Mouse (Mus musculus): ENCODE measurements around the gene Mreg. TPM values are rescaled to one million over a fixed set of nuclear protein-coding genes. Genes with fewer than 3 reads are reported as not detected.
"Not testable (repeated sequence)": the region's sequence is repeated elsewhere in the genome, so short reads cannot be mapped to it uniquely, and the experiment has no call there.

The Mreg gene
- polyA plus RNA-seq, 1 experiment from 2014 or later: 38.8 TPM

DNA sequence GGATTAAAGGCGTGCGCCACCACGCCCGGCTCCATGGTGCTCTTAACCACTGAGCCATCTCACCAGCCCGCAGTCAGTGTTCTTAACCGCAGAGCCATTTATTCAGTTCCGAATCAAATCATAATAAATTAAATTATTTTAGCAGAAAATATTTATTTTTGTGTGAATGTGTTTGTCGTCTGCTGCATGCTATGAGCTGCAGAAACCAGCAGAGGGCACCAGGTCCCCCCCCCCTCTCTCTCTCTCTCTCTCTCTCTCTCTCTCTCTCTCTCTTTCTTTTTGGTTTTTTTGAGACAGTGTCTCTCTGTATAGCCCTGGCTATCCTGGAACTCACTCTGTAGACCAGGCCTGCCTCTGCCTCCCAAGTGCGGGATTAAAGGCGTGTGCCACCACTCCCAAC, 20.5 kb upstream of the Mreg start:
- not testable (repeated sequence) for H3K36me3 ChIP-seq (ENCODE audit: control insufficient read depth, insufficient read depth, low read length); H3K4me1 ChIP-seq (ENCODE audit: control insufficient read depth, insufficient read depth, low read length); H3K9ac ChIP-seq (ENCODE audit: low read length); ATAC-seq (ENCODE audit: insufficient read depth, low FRiP score, low TSS enrichment); H3K4me2 ChIP-seq (ENCODE audit: low read depth); H3K27ac ChIP-seq (ENCODE audit: low read depth, low read length); DNase-seq (ENCODE audit: low spot score); H3K4me3 ChIP-seq (ENCODE audit: low read depth, low read length); H3K27me3 ChIP-seq (ENCODE audit: control insufficient read depth, insufficient read depth, low read length); H3K9me3 ChIP-seq (ENCODE audit: control insufficient read depth, low read length)
- 79% methylated on average over 10 of the region's 10 CpGs for whole genome bisulfite sequencing

DNA sequence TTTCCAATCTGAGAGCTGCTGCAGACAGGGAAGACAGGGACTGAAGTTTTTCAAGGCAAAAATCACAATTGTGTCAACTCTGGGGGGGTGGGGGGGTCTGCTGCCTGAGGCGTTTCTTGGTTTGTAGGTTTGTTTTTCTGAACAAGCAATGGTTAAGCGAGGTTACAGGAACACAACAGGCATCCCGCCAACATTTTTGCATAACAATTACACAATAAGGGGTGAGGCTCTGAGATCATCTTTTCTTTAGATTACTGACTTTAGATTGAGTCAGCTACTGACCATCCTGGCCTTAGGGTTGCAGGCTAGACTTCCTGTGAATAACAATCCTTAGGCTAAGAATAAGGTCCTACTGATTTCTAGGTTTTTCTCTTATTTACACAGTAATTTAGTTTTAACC, 16.9 kb upstream of the Mreg start:
- Histone ChIP-seq H3K4me2 (ENCODE audit: low read depth) (no peak overlapping the region), H3K4me3 (ENCODE audit: low read depth, low read length) (no peak overlapping the region), H3K4me1 (ENCODE audit: control insufficient read depth, insufficient read depth, low read length) (no peaks in the 10 kb centered on the region), H3K36me3 (ENCODE audit: control insufficient read depth, insufficient read depth, low read length) (no peaks in the 10 kb centered on the region), H3K9ac (ENCODE audit: low read length) (no peak overlapping the region), H3K9me3 (ENCODE audit: control insufficient read depth, low read length) (no peaks in the 10 kb centered on the region), H3K27ac (ENCODE audit: low read depth, low read length) (no peak overlapping the region), H3K27me3 (ENCODE audit: control insufficient read depth, insufficient read depth, low read length) (no peaks in the 10 kb centered on the region)
- ATAC-seq (ENCODE audit: insufficient read depth, low FRiP score, low TSS enrichment) (no peak), DNase-seq (ENCODE audit: low spot score) (no peak)
- 21% methylated on average over 3 of the region's 3 CpGs for WGBS

DNA sequence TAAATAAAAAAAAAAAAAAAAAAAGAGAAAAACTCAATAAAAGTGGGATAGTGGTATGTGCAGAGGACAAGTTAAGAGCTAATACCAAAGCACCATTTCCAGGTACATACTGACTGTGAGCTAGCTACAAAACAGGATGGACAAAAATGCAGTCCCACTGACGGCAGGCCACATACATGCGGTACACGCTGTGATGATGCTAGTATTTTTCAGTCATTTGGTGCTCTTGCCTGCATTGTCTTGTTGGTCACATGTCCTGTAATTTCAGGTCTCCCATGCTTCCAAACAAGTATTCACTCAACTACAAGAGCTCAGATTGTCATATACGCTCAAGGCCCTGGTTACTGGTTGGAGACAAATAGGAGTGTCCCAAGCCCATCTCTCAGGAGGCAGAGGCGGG, 15.4 kb upstream of the Mreg start:
- DNase-seq (ENCODE audit: low spot score) (no peak), ATAC-seq (ENCODE audit: insufficient read depth, low FRiP score, low TSS enrichment) (no peak)
- no peaks in the 10 kb centered on the region for H3K27me3 ChIP-seq (ENCODE audit: control insufficient read depth, insufficient read depth, low read length)
- WGBS: 85% methylated on average over 5 of the region's 5 CpGs
- H3K9ac ChIP-seq (ENCODE audit: low read length): no peak overlapping the region
- H3K4me2 ChIP-seq (ENCODE audit: low read depth): no peak overlapping the region
- no peak overlapping the region for H3K27ac ChIP-seq (ENCODE audit: low read depth, low read length)
- H3K4me3 ChIP-seq (ENCODE audit: low read depth, low read length): no peak overlapping the region
- H3K4me1 ChIP-seq (ENCODE audit: control insufficient read depth, insufficient read depth, low read length): no peaks in the 10 kb centered on the region
- no peaks in the 10 kb centered on the region for H3K9me3 ChIP-seq (ENCODE audit: control insufficient read depth, low read length)
- no peaks in the 10 kb centered on the region for H3K36me3 ChIP-seq (ENCODE audit: control insufficient read depth, insufficient read depth, low read length)

DNA sequence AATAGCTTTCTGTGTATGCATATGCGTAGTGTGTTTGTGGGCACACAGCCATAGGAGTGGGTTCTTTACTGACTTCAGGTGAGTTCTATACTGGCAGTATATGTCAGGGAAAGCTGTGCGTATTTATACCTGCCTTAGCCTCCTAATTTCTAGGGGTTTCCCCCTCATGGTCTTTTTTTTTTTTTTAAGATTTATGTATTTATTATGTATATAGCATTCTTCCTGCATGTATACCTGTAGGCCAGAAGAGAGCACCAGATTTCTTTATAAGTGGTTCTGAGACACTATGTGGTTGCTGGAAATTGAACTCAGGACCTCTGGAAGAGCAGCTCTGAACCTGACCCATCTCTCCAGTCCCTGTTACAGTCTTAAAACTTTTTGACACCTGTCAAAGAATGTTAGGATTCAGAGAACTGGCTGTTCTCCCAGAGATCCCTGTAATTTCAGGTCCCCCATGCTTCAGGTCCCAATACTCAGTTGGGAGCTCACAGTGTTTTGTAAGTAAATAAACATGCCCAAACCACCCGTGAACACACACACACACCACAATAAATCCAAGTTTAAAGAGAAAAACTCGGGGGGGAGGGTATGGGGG, 14.9 kb upstream of the Mreg start:
- Histone ChIP-seq H3K27ac (ENCODE audit: low read depth, low read length) (no peak overlapping the region), H3K9ac (ENCODE audit: low read length) (no peak overlapping the region), H3K9me3 (ENCODE audit: control insufficient read depth, low read length) (no peaks in the 10 kb centered on the region), H3K4me2 (ENCODE audit: low read depth) (no peak overlapping the region), H3K36me3 (ENCODE audit: control insufficient read depth, insufficient read depth, low read length) (no peaks in the 10 kb centered on the region), H3K4me3 (ENCODE audit: low read depth, low read length) (no peak overlapping the region), H3K4me1 (ENCODE audit: control insufficient read depth, insufficient read depth, low read length) (no peaks in the 10 kb centered on the region), H3K27me3 (ENCODE audit: control insufficient read depth, insufficient read depth, low read length) (no peaks in the 10 kb centered on the region)
- DNase-seq (ENCODE audit: low spot score) (no peak), ATAC-seq (ENCODE audit: insufficient read depth, low FRiP score, low TSS enrichment) (peak; percentile 25; the same call in 1 of the 2 replicates)
- WGBS: 50% methylated on average over 4 of the region's 4 CpGs

DNA sequence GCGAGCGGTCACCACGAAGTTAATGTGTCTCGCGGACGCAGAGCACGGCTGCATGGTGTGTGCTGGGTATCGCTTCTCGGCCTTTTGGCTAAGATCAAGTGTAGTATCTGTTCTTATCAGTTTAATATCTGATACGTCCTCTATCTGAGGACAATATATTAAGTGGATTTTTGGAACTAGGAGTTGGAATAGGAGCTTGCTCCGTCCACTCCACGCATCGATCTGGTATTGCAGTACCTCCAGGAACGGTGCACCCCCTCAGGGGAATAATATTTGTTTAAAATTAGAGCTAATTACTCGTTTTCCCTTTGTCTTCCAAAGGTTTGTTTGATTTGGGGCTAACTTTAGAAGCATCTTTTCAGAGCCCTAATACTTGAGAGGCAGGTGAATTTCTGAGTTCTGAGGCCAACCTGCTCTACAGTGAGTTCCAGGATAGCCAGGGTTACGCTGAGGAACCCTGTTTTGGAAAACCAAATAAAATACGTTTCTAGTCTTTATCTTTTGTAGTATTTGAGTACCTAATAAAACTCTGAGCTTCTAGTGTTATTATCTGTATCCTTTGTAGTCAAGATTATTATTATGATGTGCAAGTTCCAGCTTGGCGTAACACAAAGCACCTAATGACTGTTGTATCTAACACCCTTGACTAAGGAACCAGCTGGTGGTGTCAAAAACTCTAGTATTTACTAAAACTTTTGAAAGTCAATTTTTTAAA, 14.2 kb upstream of the Mreg start:
- Histone ChIP-seq H3K9me3 (ENCODE audit: control insufficient read depth, low read length) (no peaks in the 10 kb centered on the region), H3K4me2 (ENCODE audit: low read depth) (no peak overlapping the region; the same call in 1 of the 2 replicates), H3K27me3 (ENCODE audit: control insufficient read depth, insufficient read depth, low read length) (no peaks in the 10 kb centered on the region), H3K36me3 (ENCODE audit: control insufficient read depth, insufficient read depth, low read length) (no peaks in the 10 kb centered on the region), H3K9ac (ENCODE audit: low read length) (peak overlapping the region; percentile 54; the same call in 1 of the 2 replicates), H3K4me3 (ENCODE audit: low read depth, low read length) (peak overlapping the region; percentile 28; the same call in 1 of the 2 replicates), H3K27ac (ENCODE audit: low read depth, low read length) (no peak overlapping the region), H3K4me1 (ENCODE audit: control insufficient read depth, insufficient read depth, low read length) (no peaks in the 10 kb centered on the region)
- ATAC-seq (ENCODE audit: insufficient read depth, low FRiP score, low TSS enrichment): peak; percentile 87
- 0% methylated on average over 10 of the region's 18 CpGs for WGBS
- DNase-seq (ENCODE audit: low spot score): peak; percentile 60

DNA sequence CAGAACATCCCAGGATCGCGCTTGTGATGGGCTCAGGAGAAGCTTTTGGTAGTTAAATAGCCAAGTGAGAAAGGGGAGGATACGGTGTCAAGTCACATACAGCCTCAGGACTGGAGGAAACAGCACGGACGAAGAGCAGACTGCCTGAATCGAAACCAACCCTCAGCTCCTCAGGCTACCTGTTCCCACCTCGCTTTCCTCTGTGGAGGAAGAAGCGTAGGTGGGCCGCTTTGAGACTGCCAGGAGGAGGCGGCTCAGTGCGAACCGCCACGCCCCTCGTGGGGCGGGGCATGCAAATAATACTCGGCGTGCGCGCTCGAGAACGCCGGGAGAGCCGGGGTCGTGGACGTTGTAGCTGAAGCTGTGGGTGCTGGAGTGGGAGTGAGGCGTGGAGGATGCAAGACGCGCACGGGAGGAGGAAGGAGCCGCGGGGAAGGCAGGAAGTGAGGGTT, 13.6 kb upstream of the Mreg start:
- not testable (repeated sequence) for H3K27ac ChIP-seq (ENCODE audit: low read depth, low read length); H3K4me1 ChIP-seq (ENCODE audit: control insufficient read depth, insufficient read depth, low read length); H3K27me3 ChIP-seq (ENCODE audit: control insufficient read depth, insufficient read depth, low read length); H3K9me3 ChIP-seq (ENCODE audit: control insufficient read depth, low read length); H3K36me3 ChIP-seq (ENCODE audit: control insufficient read depth, insufficient read depth, low read length)
- peak; percentile 87 for ATAC-seq (ENCODE audit: insufficient read depth, low FRiP score, low TSS enrichment)
- under 1% methylated on average over 25 of the region's 31 CpGs for WGBS
- Histone ChIP-seq H3K9ac (ENCODE audit: low read length) (peak overlapping the region; percentile 54; the same call in 1 of the 2 replicates), H3K4me2 (ENCODE audit: low read depth) (peak overlapping the region; percentile 48), H3K4me3 (ENCODE audit: low read depth, low read length) (peak overlapping the region; percentile 28)
- peak; percentile 91 for DNase-seq (ENCODE audit: low spot score)

DNA sequence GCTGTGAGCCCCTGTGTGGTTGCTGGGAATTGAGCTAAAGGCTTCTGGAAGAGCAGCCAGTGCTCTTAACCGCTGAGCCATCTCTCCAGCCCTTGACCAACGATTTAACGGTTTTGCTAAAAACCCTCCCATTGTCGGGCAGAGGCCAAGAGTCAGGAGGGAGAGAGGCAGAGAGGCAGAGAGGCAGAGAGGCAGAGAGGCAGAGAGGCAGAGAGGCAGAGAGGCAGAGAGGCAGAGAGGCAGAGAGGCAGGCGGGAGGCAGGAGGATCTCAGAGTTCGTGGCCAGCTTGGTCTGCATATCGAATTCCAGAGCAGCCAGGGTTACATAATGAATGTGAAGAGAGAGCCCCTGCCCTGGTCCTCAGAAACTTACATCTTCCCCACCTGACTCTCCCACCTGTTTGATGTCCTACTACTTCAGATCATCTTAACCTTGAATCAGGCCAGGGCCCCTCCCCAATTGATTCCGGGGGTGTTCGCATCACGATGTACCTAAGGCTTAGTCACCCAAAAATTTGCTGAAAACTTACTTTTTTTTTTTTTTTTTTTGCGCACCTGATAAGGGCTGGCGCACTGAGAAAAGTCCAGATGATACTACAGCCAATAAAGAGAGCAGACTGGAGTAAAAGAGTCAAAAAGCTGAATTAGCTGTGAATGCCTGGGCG, 13.1 kb upstream of the Mreg start:
- no peak overlapping the region for H3K27ac ChIP-seq (ENCODE audit: low read depth, low read length)

DNA sequence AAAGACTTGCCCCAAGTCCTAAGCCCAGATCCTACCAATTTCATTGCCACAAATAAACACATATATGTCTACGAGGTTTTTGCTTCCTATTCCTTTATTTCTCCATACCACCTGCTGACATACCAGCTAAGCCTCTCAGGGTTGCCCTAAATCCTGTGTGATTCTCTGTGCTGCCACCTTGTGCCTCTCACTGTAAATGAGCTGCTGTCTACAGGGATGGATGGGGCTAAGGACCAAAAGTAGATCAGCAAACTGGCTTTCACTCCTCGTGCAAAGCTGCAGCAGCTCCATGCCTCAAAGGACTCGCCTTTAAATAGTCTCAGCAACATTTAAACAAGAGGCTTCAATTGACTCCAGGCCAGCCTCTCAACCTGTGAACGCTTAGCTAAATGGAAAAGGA, 7.9 kb upstream of the Mreg start:
- WGBS: 32% methylated on average over 4 of the region's 4 CpGs
- Histone ChIP-seq H3K36me3 (ENCODE audit: control insufficient read depth, insufficient read depth, low read length) (no peaks in the 10 kb centered on the region), H3K9me3 (ENCODE audit: control insufficient read depth, low read length) (no peaks in the 10 kb centered on the region), H3K4me3 (ENCODE audit: low read depth, low read length) (no peak overlapping the region), H3K9ac (ENCODE audit: low read length) (no peak overlapping the region), H3K27ac (ENCODE audit: low read depth, low read length) (no peak overlapping the region), H3K4me2 (ENCODE audit: low read depth) (no peak overlapping the region), H3K4me1 (ENCODE audit: control insufficient read depth, insufficient read depth, low read length) (no peaks in the 10 kb centered on the region), H3K27me3 (ENCODE audit: control insufficient read depth, insufficient read depth, low read length) (no peaks in the 10 kb centered on the region)
- DNase-seq (ENCODE audit: low spot score) (no peak), ATAC-seq (ENCODE audit: insufficient read depth, low FRiP score, low TSS enrichment) (no peak)

More for the DNA sequence above, 13.1 kb upstream of the Mreg start:
- Histone ChIP-seq H3K9me3 (ENCODE audit: control insufficient read depth, low read length) (no peaks in the 10 kb centered on the region), H3K27me3 (ENCODE audit: control insufficient read depth, insufficient read depth, low read length) (no peaks in the 10 kb centered on the region), H3K9ac (ENCODE audit: low read length) (no peak overlapping the region), H3K4me1 (ENCODE audit: control insufficient read depth, insufficient read depth, low read length) (no peaks in the 10 kb centered on the region), H3K4me2 (ENCODE audit: low read depth) (peak overlapping the region; percentile 48), H3K36me3 (ENCODE audit: control insufficient read depth, insufficient read depth, low read length) (no peaks in the 10 kb centered on the region), H3K4me3 (ENCODE audit: low read depth, low read length) (peak overlapping the region; percentile 28; the same call in 1 of the 2 replicates)
- WGBS: 9% methylated on average over 13 of the region's 13 CpGs
- DNase-seq (ENCODE audit: low spot score): no peak
- no peak for ATAC-seq (ENCODE audit: insufficient read depth, low FRiP score, low TSS enrichment)

Measured in neural tube, embryonic 11.5 days (tissue).